Mouse (Mus musculus) megakaryocyte, embryonic 14.5 days (primary cell): ENCODE measurements at regions not wholly inside any gene's neighbourhood (a gene's known extent, or its start where the extent isn't known, plus 50 kb on each side); places are given as distances from the start of the nearest gene placed in this dataset.

Experiments
- FLI1 ChIP-seq: IDR thresholded peaks from 2 replicates; pipeline ENCODE4 v1.6.1; 2012; ENCODE audit warnings: low read length, inconsistent platforms, mixed read lengths
- GATA1 ChIP-seq: IDR thresholded peaks from 3 replicates; pipeline ENCODE4 v1.6.1; 2012; ENCODE audit warnings: mixed read lengths, low read length, inconsistent platforms, borderline replicate concordance

DNA sequence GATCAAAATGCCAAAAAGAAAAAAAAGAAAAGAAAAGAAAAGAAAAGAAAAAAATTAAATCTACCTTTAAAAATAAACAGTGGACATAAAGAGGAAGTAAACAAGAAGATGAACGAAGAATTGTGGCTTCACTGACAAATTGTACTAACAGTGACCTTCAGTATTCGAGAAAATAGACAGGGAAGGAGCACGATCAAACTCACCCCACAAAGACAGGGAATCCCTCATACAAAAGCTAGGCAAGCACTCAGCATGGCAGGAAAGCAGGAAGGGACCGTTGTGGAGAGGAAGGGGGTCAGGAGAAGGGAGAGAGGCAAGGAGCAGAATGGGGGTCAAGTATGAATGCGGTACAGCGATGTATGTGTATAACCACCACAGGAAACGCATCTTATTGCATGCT, 74.6 kb upstream of the Cnot2 start:
- TF ChIP-seq GATA1, result no peak
- no peak for TF ChIP-seq FLI1
